Mouse (Mus musculus): ENCODE measurements around the gene Akap6. TPM values are rescaled to one million over a fixed set of nuclear protein-coding genes. Genes with fewer than 3 reads are reported as not detected.

Gene Akap6
- total and polyA plus RNA-seq, 2 experiments: 0.01 to 0.09 TPM

DNA sequence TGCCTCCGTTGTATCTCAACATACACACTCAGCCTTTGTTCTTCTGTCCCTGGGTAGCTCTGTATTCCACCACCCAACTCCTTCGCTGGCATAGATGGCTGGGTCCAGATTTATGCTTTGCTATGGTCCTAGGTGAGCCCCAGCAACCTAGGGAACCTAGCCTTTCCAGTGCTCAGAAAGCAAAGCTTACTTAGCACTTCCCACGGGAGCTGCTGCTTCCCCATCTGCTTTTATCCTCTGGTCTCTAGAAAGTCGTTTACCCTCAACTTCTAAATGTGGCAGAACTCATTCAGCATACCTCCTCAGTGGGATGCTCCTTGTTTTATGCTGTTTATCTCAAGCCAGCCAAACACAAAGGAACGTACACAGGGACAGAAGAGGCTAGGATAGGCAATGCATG lies 329.7 kb downstream of the Akap6 start:
- no peaks in the 10 kb centered on the region for H3K36me3 ChIP-seq (ENCODE audit: control insufficient read depth, insufficient read depth, low read length)
- no peaks in the 10 kb centered on the region for H3K27me3 ChIP-seq (ENCODE audit: control insufficient read depth, insufficient read depth, low read length)
- DNase-seq (ENCODE audit: extremely low read depth, low read depth, low spot score): no peak
- H3K9ac ChIP-seq (ENCODE audit: low read depth, low read length): no peak overlapping the region
- TF ChIP-seq POLR2A (IDR thresholded peaks at IDR 0.05; ENCODE audit: extremely low read depth, insufficient read depth, low read length) (no peak), CTCF (IDR thresholded peaks at IDR 0.05; ENCODE audit: low read depth, low read length) (no peak)
- H3K4me3 ChIP-seq (ENCODE audit: insufficient read depth, low read depth, low read length): no peak overlapping the region
- H3K4me1 ChIP-seq (ENCODE audit: control insufficient read depth, insufficient read depth, low read length): no peaks in the 10 kb centered on the region
- no peak overlapping the region for H3K27ac ChIP-seq (replicated peaks; ENCODE audit: insufficient read depth, low read depth, low read length)
- H3K79me2 ChIP-seq (ENCODE audit: control insufficient read depth, insufficient read depth, low read length): no peaks in the 10 kb centered on the region
- WGBS: 53% methylated on average over 5 of the region's 5 CpGs

DNA sequence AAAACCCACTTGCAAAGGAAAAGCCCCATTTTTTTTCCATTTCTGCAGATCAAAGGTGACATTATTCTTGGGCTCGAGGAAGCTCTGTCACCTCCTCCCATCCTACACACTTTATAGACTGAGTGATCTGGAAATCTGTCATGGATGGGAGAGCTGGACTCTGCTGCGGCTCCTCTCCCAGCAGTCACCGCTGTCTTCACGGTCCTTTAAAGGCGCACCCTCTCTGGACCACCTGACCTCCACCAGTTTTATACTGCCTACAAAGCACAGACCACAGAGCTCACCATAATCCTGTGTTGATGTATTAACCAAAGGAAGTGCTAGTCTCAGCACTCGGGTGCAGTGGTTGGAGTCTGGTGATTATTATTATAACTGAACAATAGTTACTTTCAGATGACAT lies 330.7 kb downstream of the Akap6 start:
- Histone ChIP-seq H3K79me2 (ENCODE audit: control insufficient read depth, insufficient read depth, low read length) (no peaks in the 10 kb centered on the region), H3K9ac (ENCODE audit: low read depth, low read length) (no peak overlapping the region), H3K4me3 (ENCODE audit: insufficient read depth, low read depth, low read length) (no peak overlapping the region), H3K27me3 (ENCODE audit: control insufficient read depth, insufficient read depth, low read length) (no peaks in the 10 kb centered on the region), H3K36me3 (ENCODE audit: control insufficient read depth, insufficient read depth, low read length) (no peaks in the 10 kb centered on the region), H3K27ac (replicated peaks; ENCODE audit: insufficient read depth, low read depth, low read length) (no peak overlapping the region), H3K4me1 (ENCODE audit: control insufficient read depth, insufficient read depth, low read length) (no peaks in the 10 kb centered on the region)
- DNase-seq (ENCODE audit: extremely low read depth, low read depth, low spot score): no peak
- TF ChIP-seq POLR2A (IDR thresholded peaks at IDR 0.05; ENCODE audit: extremely low read depth, insufficient read depth, low read length) (no peak), CTCF (IDR thresholded peaks at IDR 0.05; ENCODE audit: low read depth, low read length) (no peak)
- WGBS: 86% methylated on average over 6 of the region's 6 CpGs

DNA sequence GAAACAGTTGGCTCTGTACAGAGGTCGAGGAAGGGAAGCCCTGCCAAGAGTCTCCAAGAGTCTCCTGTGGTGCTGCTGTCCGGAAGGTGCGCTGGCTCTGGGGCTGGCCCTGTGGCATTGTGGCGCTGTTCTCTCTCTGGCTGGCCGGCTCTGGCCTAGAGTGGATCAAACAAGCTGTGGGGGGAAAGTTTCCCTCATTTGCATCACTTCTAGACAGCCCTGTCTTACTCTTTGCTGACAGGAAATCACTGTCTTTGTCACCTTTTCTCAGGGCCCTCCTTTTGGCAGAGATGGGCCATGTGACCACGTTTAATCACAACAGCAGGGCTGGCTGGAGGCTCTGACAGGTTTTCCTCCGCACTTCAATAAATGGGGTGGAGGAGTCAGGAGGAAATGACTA lies 333.6 kb downstream of the Akap6 start:
- Histone ChIP-seq H3K27ac (replicated peaks; ENCODE audit: insufficient read depth, low read depth, low read length) (no peak overlapping the region), H3K27me3 (ENCODE audit: control insufficient read depth, insufficient read depth, low read length) (no peaks in the 10 kb centered on the region), H3K4me3 (ENCODE audit: insufficient read depth, low read depth, low read length) (no peak overlapping the region), H3K36me3 (ENCODE audit: control insufficient read depth, insufficient read depth, low read length) (no peaks in the 10 kb centered on the region), H3K4me1 (ENCODE audit: control insufficient read depth, insufficient read depth, low read length) (no peaks in the 10 kb centered on the region), H3K9ac (ENCODE audit: low read depth, low read length) (no peak overlapping the region), H3K79me2 (ENCODE audit: control insufficient read depth, insufficient read depth, low read length) (no peaks in the 10 kb centered on the region)
- TF ChIP-seq CTCF (IDR thresholded peaks at IDR 0.05; ENCODE audit: low read depth, low read length): no peak
- no peak for TF ChIP-seq POLR2A (IDR thresholded peaks at IDR 0.05; ENCODE audit: extremely low read depth, insufficient read depth, low read length)
- WGBS: 20% methylated on average over 7 of the region's 7 CpGs
- DNase-seq (ENCODE audit: extremely low read depth, low read depth, low spot score): no peak

DNA sequence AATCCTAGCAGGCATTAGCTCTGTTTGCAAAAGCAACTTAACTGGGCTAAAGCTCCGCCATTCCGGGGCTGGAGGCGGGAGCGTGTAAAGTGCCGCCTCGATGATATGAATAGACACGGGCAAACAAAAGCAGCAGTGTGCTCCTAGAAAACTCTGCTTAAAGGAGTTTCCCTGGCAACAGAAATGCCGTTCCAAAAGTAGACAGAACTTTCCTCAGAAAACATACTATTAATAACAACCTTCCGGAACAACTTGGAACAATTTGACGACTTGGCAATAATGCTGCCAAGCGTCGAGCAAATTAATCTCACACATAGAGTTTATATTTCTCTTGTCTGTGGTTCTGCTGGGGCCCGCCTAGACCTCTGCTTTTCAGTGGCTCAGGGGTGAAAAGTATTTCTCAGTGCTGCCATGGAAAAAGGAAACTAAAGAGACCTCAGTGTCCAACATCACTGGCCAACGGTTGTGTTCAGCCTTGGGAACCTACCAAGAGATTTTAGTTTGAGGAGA lies 334.3 kb downstream of the Akap6 start:
- Histone ChIP-seq H3K4me3 (ENCODE audit: insufficient read depth, low read depth, low read length) (no peak overlapping the region), H3K79me2 (ENCODE audit: control insufficient read depth, insufficient read depth, low read length) (no peaks in the 10 kb centered on the region), H3K36me3 (ENCODE audit: control insufficient read depth, insufficient read depth, low read length) (no peaks in the 10 kb centered on the region), H3K27ac (replicated peaks; ENCODE audit: insufficient read depth, low read depth, low read length) (no peak overlapping the region), H3K9ac (ENCODE audit: low read depth, low read length) (no peak overlapping the region), H3K4me1 (ENCODE audit: control insufficient read depth, insufficient read depth, low read length) (no peaks in the 10 kb centered on the region), H3K27me3 (ENCODE audit: control insufficient read depth, insufficient read depth, low read length) (no peaks in the 10 kb centered on the region)
- TF ChIP-seq POLR2A (IDR thresholded peaks at IDR 0.05; ENCODE audit: extremely low read depth, insufficient read depth, low read length) (no peak), CTCF (IDR thresholded peaks at IDR 0.05; ENCODE audit: low read depth, low read length) (no peak)
- 50% methylated on average over 14 of the region's 14 CpGs for WGBS
- DNase-seq (ENCODE audit: extremely low read depth, low read depth, low spot score): peak; percentile 4

DNA sequence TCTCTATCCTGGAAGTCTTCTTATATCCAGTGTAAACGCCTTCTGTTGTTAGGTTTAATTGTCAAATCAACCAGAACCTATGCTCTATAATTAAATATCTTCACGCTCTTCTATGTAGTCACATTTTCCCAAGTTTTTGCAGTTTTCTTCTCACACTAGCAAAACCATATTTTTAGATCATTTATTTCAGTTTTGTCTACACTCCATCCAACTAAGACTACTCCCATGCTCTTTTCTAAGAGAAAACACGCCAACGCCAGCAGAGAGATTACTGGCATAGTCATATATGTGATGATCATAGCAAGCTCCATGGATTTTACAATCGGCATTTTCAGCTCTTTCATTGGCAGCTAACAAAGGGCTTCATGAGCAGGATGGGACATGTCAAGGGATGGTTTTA lies 341.5 kb downstream of the Akap6 start:
- TF ChIP-seq POLR2A (IDR thresholded peaks at IDR 0.05; ENCODE audit: extremely low read depth, insufficient read depth, low read length) (no peak), CTCF (IDR thresholded peaks at IDR 0.05; ENCODE audit: low read depth, low read length) (no peak)
- no peaks in the 10 kb centered on the region for H3K79me2 ChIP-seq (ENCODE audit: control insufficient read depth, insufficient read depth, low read length)
- no peaks in the 10 kb centered on the region for H3K27me3 ChIP-seq (ENCODE audit: control insufficient read depth, insufficient read depth, low read length)
- no peaks in the 10 kb centered on the region for H3K4me1 ChIP-seq (ENCODE audit: control insufficient read depth, insufficient read depth, low read length)
- DNase-seq (ENCODE audit: extremely low read depth, low read depth, low spot score): no peak
- no peak overlapping the region for H3K9ac ChIP-seq (ENCODE audit: low read depth, low read length)
- no peak overlapping the region for H3K4me3 ChIP-seq (ENCODE audit: insufficient read depth, low read depth, low read length)
- no peaks in the 10 kb centered on the region for H3K36me3 ChIP-seq (ENCODE audit: control insufficient read depth, insufficient read depth, low read length)
- WGBS: 87% methylated on average over 5 of the region's 5 CpGs
- H3K27ac ChIP-seq (replicated peaks; ENCODE audit: insufficient read depth, low read depth, low read length): no peak overlapping the region

DNA sequence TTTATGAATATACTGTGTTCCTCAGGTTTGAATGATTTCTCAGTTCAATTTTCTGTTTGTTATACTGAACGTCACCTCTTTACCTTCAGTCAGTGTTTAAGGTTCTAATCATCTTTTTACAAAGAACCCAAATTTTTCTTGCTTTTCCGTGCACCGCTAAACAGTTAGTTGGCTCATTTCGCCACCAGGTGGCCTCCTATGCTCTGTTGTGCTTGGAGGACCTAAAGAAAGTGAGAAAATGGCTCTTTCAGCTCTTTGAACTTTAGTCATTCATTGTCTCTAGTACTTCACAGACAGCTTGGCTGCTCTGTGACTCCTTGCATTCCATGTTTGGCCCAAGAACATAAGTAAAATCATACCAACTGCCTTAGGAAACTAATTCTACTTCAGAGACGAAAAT lies 343.6 kb downstream of the Akap6 start:
- H3K4me3 ChIP-seq (ENCODE audit: insufficient read depth, low read depth, low read length): no peak overlapping the region
- TF ChIP-seq POLR2A (IDR thresholded peaks at IDR 0.05; ENCODE audit: extremely low read depth, insufficient read depth, low read length): no peak
- TF ChIP-seq CTCF (IDR thresholded peaks at IDR 0.05; ENCODE audit: low read depth, low read length): peak; percentile 25; the same call in 1 of the 2 replicates
- WGBS: 31% methylated on average over 5 of the region's 5 CpGs
- H3K27me3 ChIP-seq (ENCODE audit: control insufficient read depth, insufficient read depth, low read length): no peaks in the 10 kb centered on the region
- H3K36me3 ChIP-seq (ENCODE audit: control insufficient read depth, insufficient read depth, low read length): no peaks in the 10 kb centered on the region
- no peak overlapping the region for H3K9ac ChIP-seq (ENCODE audit: low read depth, low read length)
- no peaks in the 10 kb centered on the region for H3K4me1 ChIP-seq (ENCODE audit: control insufficient read depth, insufficient read depth, low read length)
- no peak for DNase-seq (ENCODE audit: extremely low read depth, low read depth, low spot score)
- no peak overlapping the region for H3K27ac ChIP-seq (replicated peaks; ENCODE audit: insufficient read depth, low read depth, low read length)
- H3K79me2 ChIP-seq (ENCODE audit: control insufficient read depth, insufficient read depth, low read length): no peaks in the 10 kb centered on the region

All from liver, adult 2 months (tissue).